36 mouse cellular contexts compared by ENCODE assay signal in genomic region chr19:11994703-11995431, GRCm38 (mm10). TPM values are rescaled to one million over a fixed set of nuclear protein-coding genes. Genes with fewer than 3 reads are reported as not detected.
DNase-seq lines count a peak whose midpoint lies in the region; ATAC-seq and TF ChIP-seq lines count a peak whose summit lies in the region.
"Had no signal": no experiment of that assay in that cellular context is flagged by ENCODE, and none has a peak within 500 bp of the region (broad histone marks: within the 10 kb centered on the region; RNA-seq: fewer than 3 reads in every experiment).

No protein-coding gene starts in this region.

- no peak for TF ChIP-seq CTCF in left cerebral cortex, adult 2 months (IDR thresholded peaks at IDR 0.05)

- peak overlapping the region; percentile 69; the same call in 1 of the 2 replicates for H3K27ac ChIP-seq in intestine, embryonic 16.5 days (ENCODE audit: low read length)
- no peak overlapping the region for H3K27ac ChIP-seq in intestine, embryonic 15.5 days
- 0 out of 2 replicates have a peak overlapping the region, but pooled peaks have one; percentile 9 for H3K27ac ChIP-seq in left cerebral cortex, adult 2 months
- no peak overlapping the region for H3K27ac ChIP-seq in ES-E14 (ENCODE audit: insufficient read depth, low read depth, low read length, poor library complexity, severe bottlenecking)
- H3K27ac ChIP-seq: embryonic facial prominence, embryonic 13.5 days; forebrain, embryonic 12.5 days; hindbrain, embryonic 15.5 days; liver, embryonic 15.5 days; neural tube, embryonic 13.5 days had no signal

- H3K9ac ChIP-seq in intestine, embryonic 16.5 days (ENCODE audit: low read depth, low read length): no peak overlapping the region
- H3K9ac ChIP-seq in intestine, embryonic 15.5 days: no peak overlapping the region
- H3K9ac ChIP-seq in ES-E14 (ENCODE audit: insufficient read depth, low read depth, low read length, poor library complexity, severe bottlenecking): no peak overlapping the region
- H3K9ac ChIP-seq: embryonic facial prominence, embryonic 13.5 days; forebrain, embryonic 12.5 days; heart, embryonic 12.5 days; hindbrain, embryonic 15.5 days; liver, embryonic 15.5 days; neural tube, embryonic 13.5 days had no signal

- DNase-seq in adrenal gland, adult (ENCODE audit: inconsistent age in 2 of 2, low spot score in 1 of 2): peak; percentile 59 to 74
- DNase-seq in adrenal gland, postnatal 25 days: no peak
- DNase-seq in left cerebral cortex, adult 2 months (ENCODE audit: extremely low spot score in 1 of 2, low spot score in 2 of 2): no peak
- DNase-seq in left cerebral cortex, postnatal 10 days (ENCODE audit: extremely low spot score in 1 of 2, low spot score in 2 of 2): no peak
- DNase-seq in ES-E14 (ENCODE audit: low read depth, low spot score): no peak
- no peak for DNase-seq in cerebellum, postnatal 14 days
- DNase-seq: adrenal gland, adult 2 months; cerebellum, adult 11-12 months; cerebellum, postnatal 10 days; embryo, embryonic 11 days; kidney, adult 11 months; lung, postnatal 4 days; retina, postnatal 1 day; right cerebral cortex, postnatal 25 days; thymus, postnatal 36 days had no signal

- 81% methylated on average over 6 of the region's 6 CpGs for WGBS in intestine, embryonic 16.5 days
- 87% methylated on average over 6 of the region's 6 CpGs for WGBS in intestine, embryonic 15.5 days

- peak; percentile 43 for ATAC-seq in intestine, embryonic 16.5 days
- ATAC-seq in intestine, embryonic 15.5 days: no peak
- ATAC-seq: Patski had no signal

- intact Hi-C loops in left cerebral cortex, adult 2 months (cut with DNase I): no loop called here
- intact Hi-C loops in left cerebral cortex, postnatal 10 days (cut with DNase I): no loop called here

- H3K4me3 ChIP-seq in intestine, embryonic 16.5 days (ENCODE audit: low read length): no peak overlapping the region
- H3K4me3 ChIP-seq in intestine, embryonic 15.5 days (replicated peaks): no peak overlapping the region
- no peak overlapping the region for H3K4me3 ChIP-seq in left cerebral cortex, adult 2 months
- no peak overlapping the region for H3K4me3 ChIP-seq in ES-E14 (ENCODE audit: insufficient read depth in 1 of 2, low read depth in 1 of 2, low read length in 2 of 2, poor library complexity in 1 of 2, severe bottlenecking in 1 of 2)
- H3K4me3 ChIP-seq: embryonic facial prominence, embryonic 13.5 days; erythroblast, embryonic 14.5 days; forebrain, embryonic 12.5 days; heart, embryonic 12.5 days; hindbrain, embryonic 15.5 days; liver, embryonic 15.5 days; myocyte; neural tube, embryonic 13.5 days had no signal

- H3K27me3 ChIP-seq in intestine, embryonic 16.5 days (replicated peaks; ENCODE audit: control insufficient read depth, insufficient read depth, low read length): no peaks in the 10 kb centered on the region
- H3K27me3 ChIP-seq in intestine, embryonic 15.5 days (replicated peaks): no peaks in the 10 kb centered on the region
- H3K27me3 ChIP-seq: embryonic facial prominence, embryonic 13.5 days; forebrain, embryonic 12.5 days; heart, embryonic 12.5 days; hindbrain, embryonic 15.5 days; liver, embryonic 15.5 days; neural tube, embryonic 13.5 days; Patski had no signal

- no peak overlapping the region for H3K4me2 ChIP-seq in intestine, embryonic 16.5 days (ENCODE audit: low read depth, low read length)
- H3K4me2 ChIP-seq in intestine, embryonic 15.5 days (replicated peaks): no peak overlapping the region
- H3K4me2 ChIP-seq: embryonic facial prominence, embryonic 13.5 days; forebrain, embryonic 12.5 days; heart, embryonic 12.5 days; hindbrain, embryonic 15.5 days; liver, embryonic 15.5 days; neural tube, embryonic 13.5 days had no signal

- in situ Hi-C loops in ES-E14 (cut with MboI; ENCODE audit: low sequenced_read_pairs in 2 of 2, unreplicated experiment in 2 of 2): loop anchor here in 1 of 2 experiments (25.0 kb wide), 1 partner anchor 1383 kb away; the partner anchor contains the start of genes Ddb1 and Tkfc

- H3K4me1 ChIP-seq in intestine, embryonic 16.5 days (ENCODE audit: control insufficient read depth, insufficient read depth, low read length): peaks cover 6% of the 10 kb centered on the region; the same call in 1 of the 2 replicates
- H3K4me1 ChIP-seq in intestine, embryonic 15.5 days (replicated peaks): no peaks in the 10 kb centered on the region
- H3K4me1 ChIP-seq in ES-E14 (ENCODE audit: control insufficient read depth in 2 of 2, insufficient read depth in 2 of 2, low read length in 2 of 2, poor library complexity in 1 of 2): peaks cover 0 to 8% of the 10 kb centered on the region in 2 experiments; a peak in 1 of 4 replicates
- H3K4me1 ChIP-seq: embryonic facial prominence, embryonic 13.5 days; forebrain, embryonic 12.5 days; hindbrain, embryonic 15.5 days; liver, embryonic 15.5 days; neural tube, embryonic 13.5 days had no signal

- peaks cover 18% of the 10 kb centered on the region; the same call in 1 of the 2 replicates for H3K36me3 ChIP-seq in intestine, embryonic 16.5 days (ENCODE audit: control insufficient read depth, insufficient read depth, low read length)
- peaks cover 16% of the 10 kb centered on the region for H3K36me3 ChIP-seq in intestine, embryonic 15.5 days
- H3K36me3 ChIP-seq in ES-E14 (ENCODE audit: control insufficient read depth, insufficient read depth, low read length, poor library complexity, severe bottlenecking): peaks cover 22% of the 10 kb centered on the region

- no peaks in the 10 kb centered on the region for H3K9me3 ChIP-seq in intestine, embryonic 16.5 days (ENCODE audit: control insufficient read depth, low read length)
- no peaks in the 10 kb centered on the region for H3K9me3 ChIP-seq in intestine, embryonic 15.5 days
- no peaks in the 10 kb centered on the region for H3K9me3 ChIP-seq in ES-E14 (ENCODE audit: control insufficient read depth, insufficient read depth, low read depth, low read length)
- H3K9me3 ChIP-seq: embryonic facial prominence, embryonic 13.5 days; forebrain, embryonic 12.5 days; heart, embryonic 12.5 days; hindbrain, embryonic 15.5 days; liver, embryonic 15.5 days; neural tube, embryonic 13.5 days had no signal

TF ChIP-seq in ES-E14, 5 proteins besides CTCF, POLR2A, EP300 and RAD21:
- TF ChIP-seq MAFK (IDR thresholded peaks at IDR 0.05; ENCODE audit: insufficient read depth, low read depth, low read length) (peak; percentile 74), ZC3H11A (IDR thresholded peaks at IDR 0.05; ENCODE audit: borderline replicate concordance, low read depth, low read length) (no peak)

RNA-seq across cellular contexts. Expression of gene Osbp, which starts 29.1 kb away (rescaled TPM):
- total RNA-seq in adrenal gland, postnatal 25 days (2021): 91.9 and 111 TPM in 2 replicates
- 3.3 and 3.8 TPM in 2 replicates for polyA plus RNA-seq in intestine, embryonic 16.5 days (2015; fragmentation: Nextera tagmentation; extraction: Ambion mirVana)
- 4.2 and 4.4 TPM in 2 replicates for polyA plus RNA-seq in intestine, embryonic 15.5 days (2015; fragmentation: Nextera tagmentation; extraction: Ambion mirVana)
- 10 to 100 TPM; 55.6 to 57.0 TPM for total RNA-seq in left cerebral cortex, adult 2 months (2021)
- 10 to 100 TPM; 58.7 to 59.4 TPM for total RNA-seq in left cerebral cortex, postnatal 10 days (2021)
- 15.8 and 18.5 TPM in 2 replicates for total RNA-seq in ES-E14 (2012; rRNA removed)

RNA-seq across cellular contexts. Expression of gene Olfr1423, which starts 46.2 kb away (rescaled TPM):
- not detected in 2 replicates for total RNA-seq in adrenal gland, postnatal 25 days (2021)
- not detected in 2 replicates for polyA plus RNA-seq in intestine, embryonic 16.5 days (2015; fragmentation: Nextera tagmentation; extraction: Ambion mirVana)
- polyA plus RNA-seq in intestine, embryonic 15.5 days (2015; fragmentation: Nextera tagmentation; extraction: Ambion mirVana): not detected in 2 replicates
- not detected for total RNA-seq in left cerebral cortex, adult 2 months (2021)
- total RNA-seq in left cerebral cortex, postnatal 10 days (2021): not detected
- total RNA-seq in ES-E14 (2012; rRNA removed): 0.11 and 0.27 TPM in 2 replicates
- total RNA-seq: adrenal gland, adult 2 months; gastrocnemius, adult 8-10 months; hematopoietic stem cell, adult 5-6 weeks; layer of hippocampus, postnatal 14 days; megakaryocyte-erythroid progenitor cell, adult 5-6 weeks had no signal
- polyA plus RNA-seq: adrenal gland, adult 2 months; embryonic facial prominence, embryonic 13.5 days; erythroblast, embryonic 14.5 days; gonadal fat pad, adult 2 months; heart, embryonic 12.5 days; hindbrain, embryonic 15.5 days; large intestine, adult 2 months; limb, embryonic 11.5 days; lung, embryonic 16.5 days; midbrain, embryonic 16.5 days; myocyte; neural tube, embryonic 13.5 days; Patski; stomach, embryonic 14.5 days had no signal

Comparison
In these comparisons a context has a peak if more than half of its experiments do, and no peak if none do; other contexts are left out.
1. DNase-seq: peak in adrenal gland, adult (2 of 2); none in adrenal gland, postnatal 25 days (single experiment), left cerebral cortex, adult 2 months (0 of 2), left cerebral cortex, postnatal 10 days (0 of 2), ES-E14 (single experiment) and cerebellum, postnatal 14 days (0 of 2).
2. H3K27ac ChIP-seq: peak in intestine, embryonic 16.5 days (single experiment) and left cerebral cortex, adult 2 months (single experiment); none in intestine, embryonic 15.5 days (single experiment) and ES-E14 (single experiment).